Comparison of ENCODE assay signal across 8 mouse cellular contexts in the genomic region with DNA sequence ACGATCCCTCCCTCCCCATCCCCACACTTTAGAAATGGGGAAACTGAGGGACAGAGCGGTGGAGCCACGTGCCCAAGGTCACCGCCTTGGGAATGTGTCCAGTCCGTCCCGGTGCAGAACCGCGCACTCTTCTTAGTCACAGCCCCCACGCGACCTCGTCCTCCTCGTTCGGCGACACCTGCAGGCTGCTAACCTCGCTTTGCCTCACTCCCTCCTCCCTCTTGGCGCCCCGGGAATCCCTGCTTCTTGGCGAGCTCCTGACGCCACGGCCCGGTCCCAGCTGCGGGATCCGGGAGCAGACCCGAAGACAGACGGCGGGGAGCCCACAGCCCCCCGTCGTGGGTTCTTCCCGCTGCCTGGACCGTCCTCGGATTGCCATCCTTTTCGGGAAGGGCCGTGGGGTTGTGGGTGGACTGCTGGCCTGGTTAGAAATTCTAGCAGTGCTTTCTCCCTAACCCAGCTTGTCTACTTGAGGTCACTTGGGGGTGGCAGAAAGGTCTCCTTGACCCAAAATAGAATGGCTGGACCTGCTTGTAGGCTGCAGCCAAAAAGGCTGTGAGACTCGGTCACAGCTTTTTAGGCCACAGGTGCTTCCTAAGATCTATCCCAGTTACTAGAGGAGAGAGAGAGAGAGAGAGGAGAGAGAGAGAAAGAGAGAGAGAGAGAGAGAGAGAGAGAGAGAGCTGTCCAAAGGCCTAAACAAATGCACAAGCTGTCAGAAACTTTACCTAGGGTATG. TPM values are rescaled to one million over a fixed set of nuclear protein-coding genes. Genes with fewer than 3 reads are reported as not detected.
DNase-seq lines count a peak whose midpoint lies in the region; ATAC-seq lines count a peak whose summit lies in the region.

No protein-coding gene starts in this region.

- H3K27ac ChIP-seq in intestine, embryonic 16.5 days (ENCODE audit: low read length) = peak overlapping the region; percentile 64
- peak overlapping the region; percentile 82 for H3K27ac ChIP-seq in liver, embryonic 15.5 days (replicated peaks)
- peak overlapping the region; percentile 90 for H3K27ac ChIP-seq in neural tube, embryonic 13.5 days (replicated peaks)

- WGBS in intestine, embryonic 16.5 days = 1% methylated on average over 34 of the region's 34 CpGs
- under 1% methylated on average over 34 of the region's 34 CpGs for WGBS in liver, embryonic 15.5 days (ENCODE audit: insufficient replicate concordance)
- WGBS in neural tube, embryonic 13.5 days = under 1% methylated on average over 34 of the region's 34 CpGs

- intact Hi-C loops in gastrocnemius, postnatal 14 days (cut with DNase I; ENCODE audit: low total_unique reads) = no loop called here

- H3K9me3 ChIP-seq in intestine, embryonic 16.5 days (ENCODE audit: control insufficient read depth, low read length) = no peaks in the 10 kb centered on the region
- H3K9me3 ChIP-seq in liver, embryonic 15.5 days (replicated peaks) = no peaks in the 10 kb centered on the region
- no peaks in the 10 kb centered on the region for H3K9me3 ChIP-seq in neural tube, embryonic 13.5 days

- ATAC-seq in intestine, embryonic 16.5 days = peak; percentile 32
- peak; percentile 23; the same call in 1 of the 2 replicates for ATAC-seq in liver, embryonic 15.5 days (ENCODE audit: insufficient read depth)
- peak; percentile 61 for ATAC-seq in neural tube, embryonic 13.5 days (ENCODE audit: low read depth)

- no peaks in the 10 kb centered on the region for H3K36me3 ChIP-seq in intestine, embryonic 16.5 days (ENCODE audit: control insufficient read depth, insufficient read depth, low read length)
- H3K36me3 ChIP-seq in liver, embryonic 15.5 days (replicated peaks) = 0 out of 2 replicates have a peak, but pooled peaks cover 12% of the 10 kb centered on the region
- H3K36me3 ChIP-seq in neural tube, embryonic 13.5 days = peaks cover 22% of the 10 kb centered on the region

- DNase-seq in urinary bladder, postnatal 14 days (ENCODE audit: low spot score) = peak; percentile 58
- DNase-seq in urinary bladder, postnatal 10 days (ENCODE audit: low spot score) = no peak
- DNase-seq in cerebellum, postnatal 25 days = peak; percentile 75 to 80
- peak; percentile 69 for DNase-seq in gastrocnemius, postnatal 14 days
- DNase-seq in urinary bladder, postnatal 36 days (ENCODE audit: low spot score in 2 of 2) = peak; percentile 30 to 49

- no peaks in the 10 kb centered on the region for H3K27me3 ChIP-seq in intestine, embryonic 16.5 days (replicated peaks; ENCODE audit: control insufficient read depth, insufficient read depth, low read length)
- peaks cover 15% of the 10 kb centered on the region for H3K27me3 ChIP-seq in liver, embryonic 15.5 days
- H3K27me3 ChIP-seq in neural tube, embryonic 13.5 days = peaks cover 4% of the 10 kb centered on the region; the same call in 1 of the 2 replicates

- H3K4me1 ChIP-seq in intestine, embryonic 16.5 days (ENCODE audit: control insufficient read depth, insufficient read depth, low read length) = peaks cover 15% of the 10 kb centered on the region
- H3K4me1 ChIP-seq in liver, embryonic 15.5 days (replicated peaks) = peaks cover 69% of the 10 kb centered on the region
- peaks cover 23% of the 10 kb centered on the region for H3K4me1 ChIP-seq in neural tube, embryonic 13.5 days (replicated peaks)

- H3K9ac ChIP-seq in intestine, embryonic 16.5 days (ENCODE audit: low read depth, low read length) = peak overlapping the region; percentile 95
- peak overlapping the region; percentile 88 for H3K9ac ChIP-seq in liver, embryonic 15.5 days
- H3K9ac ChIP-seq in neural tube, embryonic 13.5 days = peak overlapping the region; percentile 94

- peak overlapping the region; percentile 93 for H3K4me3 ChIP-seq in intestine, embryonic 16.5 days (ENCODE audit: low read length)
- peak overlapping the region; percentile 97 for H3K4me3 ChIP-seq in liver, embryonic 15.5 days (replicated peaks)
- peak overlapping the region; percentile 96 for H3K4me3 ChIP-seq in neural tube, embryonic 13.5 days

- peak overlapping the region; percentile 88 for H3K4me2 ChIP-seq in intestine, embryonic 16.5 days (ENCODE audit: low read depth, low read length)
- H3K4me2 ChIP-seq in liver, embryonic 15.5 days = peak overlapping the region; percentile 99
- peak overlapping the region; percentile 98 for H3K4me2 ChIP-seq in neural tube, embryonic 13.5 days

RNA-seq across cellular contexts. Expression of a gene that starts 1.0 kb away (rescaled TPM):
- total RNA-seq in gastrocnemius, postnatal 14 days (2021) = 10 to 100 TPM; 39.6 to 74.8 TPM
- 6.8 and 9.9 TPM in 2 replicates for polyA plus RNA-seq in intestine, embryonic 16.5 days (2015; fragmentation: Nextera tagmentation; extraction: Ambion mirVana)
- 3.7 TPM in 2 replicates for polyA plus RNA-seq in liver, embryonic 15.5 days (2015; fragmentation: Nextera tagmentation; extraction: Ambion mirVana)
- 8.5 and 8.6 TPM in 2 replicates for polyA plus RNA-seq in neural tube, embryonic 13.5 days (2015; fragmentation: Nextera tagmentation; extraction: Ambion mirVana)

RNA-seq across cellular contexts. Expression of a gene that starts 20.9 kb away (rescaled TPM):
- 1 to 10 TPM; 2.4 to 3.0 TPM for total RNA-seq in gastrocnemius, postnatal 14 days (2021)
- polyA plus RNA-seq in intestine, embryonic 16.5 days (2015; fragmentation: Nextera tagmentation; extraction: Ambion mirVana) = 3.2 and 3.5 TPM in 2 replicates
- 0.73 and 0.89 TPM in 2 replicates for polyA plus RNA-seq in liver, embryonic 15.5 days (2015; fragmentation: Nextera tagmentation; extraction: Ambion mirVana)
- polyA plus RNA-seq in neural tube, embryonic 13.5 days (2015; fragmentation: Nextera tagmentation; extraction: Ambion mirVana) = 4.1 and 4.8 TPM in 2 replicates
